Mouse (Mus musculus): ENCODE data around the gene Polr3c. TPM values are rescaled to one million over a fixed set of nuclear protein-coding genes. Genes with fewer than 3 reads are reported as not detected.
"Not testable (repeated sequence)": the region's sequence is repeated elsewhere in the genome, so short reads cannot be mapped to it uniquely, and the experiment has no call there.

Gene Polr3c
- total RNA-seq, 2 experiments from 2014 or later: 22.2 to 26.1 TPM

GRCm38 (mm10) chr3:96680269-96680956 is 47.0 kb downstream of the Polr3c start:
- DNase-seq: no peak
- intact Hi-C loops (cut with DNase I): no loop called here

- intact Hi-C loops (cut with DNase I): no loop called here
- DNase-seq: no peak
Observed at GRCm38 (mm10) chr3:96679159-96679674, 48.2 kb downstream of the Polr3c start.

- intact Hi-C loops (cut with DNase I): no loop called here
- DNase-seq: no peak
Observed at GRCm38 (mm10) chr3:96678456-96678855, 49.0 kb downstream of the Polr3c start.

- DNase-seq: no peak
- intact Hi-C loops (cut with DNase I): no loop called here
Observed at GRCm38 (mm10) chr3:96675690-96676089, 51.7 kb downstream of the Polr3c start.

GRCm38 (mm10) chr3:96675171-96675570 is 52.3 kb downstream of the Polr3c start:
- intact Hi-C loops (cut with DNase I): no loop called here
- DNase-seq: no peak

- no peak for DNase-seq
- intact Hi-C loops (cut with DNase I): no loop called here
Observed at GRCm38 (mm10) chr3:96674442-96674841, 53.0 kb downstream of the Polr3c start.

GRCm38 (mm10) chr3:96673514-96673913 is 53.9 kb downstream of the Polr3c start:
- intact Hi-C loops (cut with DNase I): no loop called here
- no peak for DNase-seq

DNA sequence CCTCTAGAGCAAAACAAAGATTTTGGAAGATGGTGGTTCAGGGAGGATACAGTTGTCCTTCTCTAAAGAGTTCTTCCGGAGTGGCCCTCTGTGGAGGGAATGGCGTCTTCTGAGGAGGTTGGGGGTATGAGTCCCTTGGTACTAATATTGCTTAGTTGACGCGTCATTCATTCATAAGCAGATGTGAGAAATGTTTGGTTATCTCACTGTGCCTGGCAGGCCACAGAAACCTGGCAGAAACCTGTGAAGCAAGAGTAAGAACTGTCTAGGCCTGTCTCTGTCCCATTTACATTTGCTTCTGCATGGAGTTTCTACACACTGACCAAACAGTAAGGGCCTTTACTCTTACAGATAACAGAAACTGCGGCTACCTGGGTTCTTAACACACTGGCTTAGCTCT is 55.9 kb downstream of the Polr3c start:
- DNase-seq: no peak

GRCm38 (mm10) chr3:96669727-96670468 is 57.5 kb downstream of the Polr3c start, which contains the start of gene Ankrd35:
Ankrd35 (plus strand) TSS chr3:96670131.
- intact Hi-C loops (cut with DNase I): loop anchor here (5.0 kb wide), 1 partner anchor 37 kb away; the partner anchor contains the start of gene Nudt17
- peak; percentile 82 to 85 for DNase-seq

More for the DNA sequence above, 55.9 kb downstream of the Polr3c start:
- intact Hi-C loops (cut with DNase I): no loop called here

GRCm38 (mm10) chr3:96668424-96669067 is 58.9 kb downstream of the Polr3c start:
- intact Hi-C loops (cut with DNase I): loop anchor here (5.0 kb wide), 1 partner anchor 39 kb away; the partner anchor contains the start of gene Nudt17

DNA sequence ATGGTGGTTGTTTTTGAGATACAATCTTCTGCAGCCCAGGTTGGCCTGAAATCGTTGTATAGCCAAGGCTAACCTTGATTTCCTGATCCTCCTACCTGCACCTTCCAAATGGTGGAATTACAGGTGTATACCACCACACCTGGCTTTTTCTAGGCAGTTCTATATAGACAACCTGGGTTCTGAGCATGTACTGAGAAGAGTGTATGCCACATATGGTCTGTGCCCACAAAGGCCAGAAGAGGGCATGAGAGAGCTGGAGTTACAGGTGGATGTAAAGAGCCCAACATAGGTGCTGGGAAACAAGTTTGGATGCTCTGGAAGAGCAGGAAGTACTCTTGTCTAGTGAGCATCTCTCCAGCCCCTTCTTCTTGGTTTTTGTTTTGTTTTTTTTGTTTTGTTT is 60.1 kb downstream of the Polr3c start:
- DNase-seq: no peak
- intact Hi-C loops (cut with DNase I): loop anchor here (5.0 kb wide), 1 partner anchor 40 kb away; the partner anchor contains the start of gene Nudt17

More at GRCm38 (mm10) chr3:96668424-96669067, 58.9 kb downstream of the Polr3c start:
- no peak for DNase-seq

DNA sequence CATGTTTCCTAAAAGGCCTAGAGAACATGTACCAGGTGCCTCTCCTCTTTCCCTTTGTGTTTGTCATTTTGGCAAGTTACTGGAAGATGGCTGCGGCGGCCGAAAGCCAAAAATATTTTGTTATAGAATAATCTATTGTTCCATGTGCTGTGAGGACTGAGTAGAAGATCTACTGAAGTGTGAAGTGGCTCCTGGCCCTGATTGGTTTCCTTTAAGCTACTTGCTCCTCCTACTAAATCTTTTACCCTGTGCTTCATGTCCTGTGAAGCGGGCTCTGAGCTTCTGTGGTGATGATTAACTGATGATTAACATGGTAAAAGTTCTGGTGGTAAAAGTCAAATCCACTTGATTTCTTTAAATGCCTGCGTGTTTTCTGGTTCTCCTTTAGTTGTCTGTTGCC is 60.5 kb downstream of the Polr3c start:
- intact Hi-C loops (cut with DNase I): loop anchor here (5.0 kb wide), 1 partner anchor 40 kb away; the partner anchor contains the start of gene Nudt17
- no peak for DNase-seq

- intact Hi-C loops (cut with DNase I): loop anchor here (5.0 kb wide), 1 partner anchor 41 kb away; the partner anchor contains the start of gene Nudt17
- DNase-seq: not testable (repeated sequence)
Observed at GRCm38 (mm10) chr3:96665732-96666363, 61.6 kb downstream of the Polr3c start.

DNA sequence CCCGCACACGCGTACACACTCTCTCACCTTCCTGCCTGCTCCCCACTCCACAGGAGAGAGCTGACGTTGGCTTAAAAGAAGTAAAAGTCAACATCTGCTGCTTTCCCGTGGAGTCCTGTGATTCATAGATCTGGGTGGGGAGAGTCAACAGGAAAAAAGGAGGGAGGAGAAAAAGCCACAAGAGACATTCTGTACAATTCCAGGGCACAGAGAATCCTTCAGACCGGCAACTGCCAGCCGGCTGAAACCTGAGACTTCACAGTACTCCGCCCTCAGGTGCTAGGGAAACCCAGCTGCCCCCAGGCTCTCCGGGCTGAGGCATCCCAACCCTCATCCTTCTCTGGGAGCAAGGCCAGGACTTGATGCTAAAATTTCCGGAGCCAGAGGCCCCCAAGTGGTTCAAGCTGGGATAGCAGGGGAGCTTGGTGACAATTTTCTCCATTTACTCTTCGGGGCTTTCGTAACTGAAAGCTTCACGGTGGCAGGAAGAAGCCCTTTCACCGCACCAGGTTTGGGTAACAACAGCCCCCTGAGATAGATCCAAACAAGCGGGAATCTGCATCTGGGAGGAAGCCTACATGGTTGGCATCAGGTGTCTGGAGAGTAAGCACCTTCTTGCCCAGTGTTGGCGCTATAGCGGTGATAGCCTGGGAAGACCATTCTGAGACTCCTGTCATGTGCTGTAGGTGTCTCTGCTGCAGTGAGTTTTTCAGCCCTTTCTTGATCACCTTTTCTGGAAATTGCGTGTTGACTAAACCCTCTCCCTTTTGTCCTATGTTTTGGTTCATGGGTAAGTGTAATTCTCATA is 63.8 kb downstream of the Polr3c start:
- DNase-seq: peak; percentile 89 to 95
- intact Hi-C loops (cut with DNase I): loop anchor here (2.0 kb wide), 2 partner anchors 19 to 117 kb away; partner anchors contain the start of gene Itga10

- intact Hi-C loops (cut with DNase I): loop anchor here (2.0 kb wide), 2 partner anchors 18 to 116 kb away; partner anchors contain the start of gene Itga10
- no peak for DNase-seq
Observed at GRCm38 (mm10) chr3:96662731-96663316, 64.6 kb downstream of the Polr3c start.
